Mouse (Mus musculus) hindbrain, embryonic 12.5 days (tissue): ENCODE results near the gene 1190005I06Rik. TPM values are rescaled to one million over a fixed set of nuclear protein-coding genes. Genes with fewer than 3 reads are reported as not detected.

Source experiments
- ATAC-seq: fragments of 200-750 bp; cut with Nextera tagmentation; 2 replicates; pipeline ENCODE4 v1.8.0; 2017; ENCODE audit warnings: moderate TSS enrichment; ENCODE audit not compliant: low FRiP score
- H3K27ac ChIP-seq: fragments of 300-500 bp; sonication (generic); 2 replicates; pipeline ENCODE4 v1.5.1; 2016; ENCODE audit warnings: mild to moderate bottlenecking
- H3K27me3 ChIP-seq: fragments of 300-500 bp; sonication (generic); 2 replicates; pipeline ENCODE4 v1.6.1; 2016; ENCODE audit warnings: mild to moderate bottlenecking
- H3K36me3 ChIP-seq: fragments of 300-500 bp; sonication (generic); 2 replicates; pipeline ENCODE4 v1.6.1; 2016; ENCODE audit warnings: mild to moderate bottlenecking
- H3K4me1 ChIP-seq: fragments of 300-500 bp; sonication (generic); 2 replicates; pipeline ENCODE4 v1.6.1; 2016
- H3K4me2 ChIP-seq: fragments of 300-500 bp; sonication (generic); replicated peaks from 2 replicates; pipeline ENCODE4 v1.6.1; 2016; ENCODE audit warnings: mild to moderate bottlenecking
- H3K4me3 ChIP-seq: fragments of 300-500 bp; sonication (generic); 2 replicates; pipeline ENCODE4 v1.5.1; 2016; ENCODE audit warnings: mild to moderate bottlenecking
- H3K9ac ChIP-seq: fragments of 300-500 bp; sonication (generic); 2 replicates; pipeline ENCODE4 v1.6.1; 2016; ENCODE audit warnings: mild to moderate bottlenecking, moderate library complexity
- H3K9me3 ChIP-seq: fragments of 300-500 bp; sonication (generic); replicated peaks from 2 replicates; pipeline ENCODE4 v1.6.1; 2016; ENCODE audit warnings: mild to moderate bottlenecking
- WGBS: fragments of 180-500 bp; shearing (Covaris S2); methylation state at CpG from one replicate; pipeline ENCODE4 v1.1.7; 2016; 5-methylcytosine and 5-hydroxymethylcytosine counted together
- polyA plus RNA-seq: library from polyadenylated mRNA; unstranded; fragments of >200 nt; fragmentation: Nextera tagmentation; extraction: Ambion mirVana; gene quantifications from 2 replicates; pipeline ENCODE4 v1.2.1, GENCODE M21; 2016

1190005I06Rik gene
- polyA plus RNA-seq, 1 experiment from 2014 or later, result 6.9 TPM

DNA sequence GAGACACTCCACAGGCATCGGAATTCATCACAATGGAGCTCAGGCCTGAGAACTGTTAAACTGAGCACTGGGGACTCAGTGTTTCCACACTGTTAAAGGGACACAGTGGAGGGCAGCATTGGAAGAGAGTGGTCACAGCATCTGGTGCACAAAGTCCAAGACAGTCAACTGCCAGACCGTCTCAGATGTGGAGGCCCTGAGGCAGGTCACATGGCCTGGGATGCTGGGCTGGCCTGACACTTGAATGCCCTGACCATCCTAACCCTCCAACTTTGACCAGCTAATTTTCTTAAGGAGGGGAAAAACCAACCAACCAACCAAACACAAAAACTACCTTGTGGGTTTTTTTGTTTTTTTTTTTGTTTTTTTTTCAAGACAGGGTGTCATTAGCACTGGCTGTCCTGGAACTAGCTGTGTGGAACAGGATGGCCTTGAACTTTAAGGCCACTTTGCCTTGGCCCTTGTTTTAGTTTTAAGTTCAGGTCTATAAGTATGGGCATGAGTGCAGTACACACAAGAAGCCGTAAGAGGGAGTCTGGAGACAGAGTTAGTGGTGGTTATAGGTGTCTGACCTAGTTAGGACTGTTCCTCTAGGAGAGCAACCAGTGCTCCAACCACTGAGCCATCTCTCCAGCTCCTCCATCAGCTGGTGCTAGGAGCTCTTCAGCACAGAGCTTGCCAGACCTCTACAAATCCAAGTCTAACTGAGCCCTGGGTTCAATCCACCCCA is 18.5 kb upstream of the 1190005I06Rik start:
- Histone ChIP-seq H3K4me1 (peaks cover 42% of the 10 kb centered on the region), H3K27me3 (no peaks in the 10 kb centered on the region), H3K4me2 (peak overlapping the region; percentile 91), H3K36me3 (peaks cover 17% of the 10 kb centered on the region), H3K9ac (0 out of 2 replicates have a peak overlapping the region, but pooled peaks have one; percentile 18), H3K9me3 (no peaks in the 10 kb centered on the region), H3K27ac (no peak overlapping the region), H3K4me3 (peak overlapping the region; percentile 75; the same call in 1 of the 2 replicates)
- no peak for ATAC-seq
- WGBS, result 67% methylated on average over 3 of the region's 3 CpGs

DNA sequence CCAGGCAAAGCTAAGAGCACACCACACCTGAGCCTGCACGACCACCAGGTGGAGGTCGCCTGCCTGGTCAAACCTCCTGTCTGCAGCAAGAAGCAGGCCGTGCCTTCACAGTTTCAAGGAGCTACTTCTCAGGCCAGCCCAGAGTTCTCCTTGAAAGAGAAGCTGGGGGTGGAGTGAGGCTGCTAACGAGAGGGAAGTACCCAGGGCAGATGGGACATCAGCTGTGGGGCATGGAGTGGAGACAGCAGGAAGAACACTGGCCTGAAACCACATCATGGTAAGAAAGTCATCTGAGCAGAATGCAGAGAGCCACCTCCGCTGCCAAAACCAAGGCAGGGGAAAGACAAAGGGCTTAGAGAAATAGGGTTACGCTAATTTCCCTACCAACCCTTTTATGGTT is 17.1 kb upstream of the 1190005I06Rik start:
- H3K9me3 ChIP-seq, result no peaks in the 10 kb centered on the region
- peaks cover 37% of the 10 kb centered on the region for H3K4me1 ChIP-seq
- H3K36me3 ChIP-seq, result 0 out of 2 replicates have a peak, but pooled peaks cover 10% of the 10 kb centered on the region
- no peak overlapping the region for H3K4me2 ChIP-seq
- 84% methylated on average over 6 of the region's 6 CpGs for WGBS
- H3K4me3 ChIP-seq, result no peak overlapping the region
- no peak overlapping the region for H3K27ac ChIP-seq
- H3K9ac ChIP-seq, result no peak overlapping the region
- ATAC-seq, result no peak
- no peaks in the 10 kb centered on the region for H3K27me3 ChIP-seq

GRCm38 (mm10) chr8:120657415-120657814 is 10.0 kb upstream of the 1190005I06Rik start:
- Histone ChIP-seq H3K4me3 (no peak overlapping the region), H3K36me3 (peaks cover 63% of the 10 kb centered on the region), H3K9ac (no peak overlapping the region), H3K4me1 (no peaks in the 10 kb centered on the region), H3K9me3 (no peaks in the 10 kb centered on the region), H3K4me2 (no peak overlapping the region), H3K27ac (no peak overlapping the region), H3K27me3 (no peaks in the 10 kb centered on the region)
- WGBS, result 91% methylated on average over 8 of the region's 8 CpGs
- no peak for ATAC-seq

- Histone ChIP-seq H3K4me2 (no peak overlapping the region), H3K4me1 (no peaks in the 10 kb centered on the region), H3K36me3 (peaks cover 63% of the 10 kb centered on the region), H3K27me3 (no peaks in the 10 kb centered on the region), H3K4me3 (no peak overlapping the region), H3K9ac (no peak overlapping the region), H3K27ac (no peak overlapping the region), H3K9me3 (no peaks in the 10 kb centered on the region)
- ATAC-seq, result no peak
- 87% methylated on average over 7 of the region's 7 CpGs for WGBS
These were observed 9.1 kb upstream of the 1190005I06Rik start for GRCm38 (mm10) chr8:120656322-120657052.

DNA sequence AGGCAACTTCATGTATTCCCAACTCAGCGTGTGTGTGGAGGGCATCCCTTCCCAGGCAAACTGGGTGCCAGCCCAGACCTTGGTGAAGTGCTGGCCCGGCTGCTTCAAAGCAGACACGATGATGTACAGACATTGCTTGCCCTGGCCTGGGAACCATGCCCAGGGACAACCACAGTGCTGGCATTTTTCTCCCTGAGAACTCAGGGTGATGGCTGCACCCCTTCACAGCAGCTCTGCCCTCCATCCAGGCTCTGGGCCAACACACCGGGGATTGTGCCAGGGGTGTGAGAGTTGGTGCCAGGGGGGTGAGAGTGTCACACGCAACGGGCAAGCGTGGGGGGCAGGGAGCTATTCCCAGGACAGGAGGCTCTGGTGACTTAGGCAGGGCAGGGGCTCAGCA is 2.8 kb downstream of the 1190005I06Rik start:
- Histone ChIP-seq H3K9me3 (no peaks in the 10 kb centered on the region), H3K4me2 (no peak overlapping the region), H3K27me3 (no peaks in the 10 kb centered on the region), H3K4me1 (no peaks in the 10 kb centered on the region; the same call in 1 of the 2 replicates), H3K4me3 (no peak overlapping the region), H3K36me3 (no peaks in the 10 kb centered on the region), H3K27ac (no peak overlapping the region), H3K9ac (no peak overlapping the region)
- WGBS, result 88% methylated on average over 7 of the region's 7 CpGs
- no peak for ATAC-seq

- Histone ChIP-seq H3K27ac (no peak overlapping the region), H3K9ac (no peak overlapping the region)
- 81% methylated on average over 10 of the region's 10 CpGs for WGBS
These were observed 5.3 kb downstream of the 1190005I06Rik start for GRCm38 (mm10) chr8:120642031-120642662.

GRCm38 (mm10) chr8:120641245-120641644 is 6.2 kb downstream of the 1190005I06Rik start:
- H3K4me3 ChIP-seq, result no peak overlapping the region
- no peak for ATAC-seq
- no peak overlapping the region for H3K27ac ChIP-seq
- H3K36me3 ChIP-seq, result no peaks in the 10 kb centered on the region
- H3K4me2 ChIP-seq, result no peak overlapping the region
- peaks cover 2% of the 10 kb centered on the region; the same call in 1 of the 2 replicates for H3K27me3 ChIP-seq
- no peaks in the 10 kb centered on the region for H3K9me3 ChIP-seq
- no peak overlapping the region for H3K9ac ChIP-seq
- H3K4me1 ChIP-seq, result no peaks in the 10 kb centered on the region; the same call in 1 of the 2 replicates
- WGBS, result 57% methylated on average over 8 of the region's 8 CpGs

More at GRCm38 (mm10) chr8:120642031-120642662, 5.3 kb downstream of the 1190005I06Rik start:
- Histone ChIP-seq H3K36me3 (no peaks in the 10 kb centered on the region), H3K4me1 (no peaks in the 10 kb centered on the region; the same call in 1 of the 2 replicates), H3K27me3 (no peaks in the 10 kb centered on the region; the same call in 1 of the 2 replicates), H3K4me3 (no peak overlapping the region), H3K4me2 (no peak overlapping the region), H3K9me3 (no peaks in the 10 kb centered on the region)
- no peak for ATAC-seq

DNA sequence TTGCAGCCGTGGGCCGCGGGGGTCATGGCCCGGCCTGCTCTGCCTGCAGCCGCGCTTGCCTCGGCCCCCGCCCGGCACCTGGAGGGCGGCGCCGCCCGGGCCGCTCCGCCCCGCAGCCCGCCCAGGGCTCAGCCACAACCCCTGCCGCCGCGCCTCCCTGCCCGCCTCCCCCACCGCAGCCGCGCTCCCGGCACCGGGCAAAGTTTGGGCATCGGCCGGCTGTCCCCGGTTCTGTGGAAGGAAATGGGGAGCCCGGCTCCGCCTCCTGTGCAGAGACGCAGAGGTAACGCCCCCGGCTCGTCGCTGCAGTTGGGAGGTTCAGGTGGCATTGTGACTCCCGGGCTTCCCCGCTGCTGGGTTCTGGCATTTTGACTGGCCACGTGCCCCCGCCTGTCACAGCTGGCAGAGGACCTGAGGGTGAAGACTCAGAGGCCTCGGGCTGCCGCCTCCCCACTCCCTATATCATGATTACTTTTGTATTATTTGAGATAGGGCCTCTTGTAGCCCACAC is 13.0 kb downstream of the 1190005I06Rik start:
- peak; percentile 38; the same call in 1 of the 2 replicates for ATAC-seq
- peak overlapping the region; percentile 55 for H3K4me3 ChIP-seq
- WGBS, result 3% methylated on average over 20 of the region's 42 CpGs

DNA sequence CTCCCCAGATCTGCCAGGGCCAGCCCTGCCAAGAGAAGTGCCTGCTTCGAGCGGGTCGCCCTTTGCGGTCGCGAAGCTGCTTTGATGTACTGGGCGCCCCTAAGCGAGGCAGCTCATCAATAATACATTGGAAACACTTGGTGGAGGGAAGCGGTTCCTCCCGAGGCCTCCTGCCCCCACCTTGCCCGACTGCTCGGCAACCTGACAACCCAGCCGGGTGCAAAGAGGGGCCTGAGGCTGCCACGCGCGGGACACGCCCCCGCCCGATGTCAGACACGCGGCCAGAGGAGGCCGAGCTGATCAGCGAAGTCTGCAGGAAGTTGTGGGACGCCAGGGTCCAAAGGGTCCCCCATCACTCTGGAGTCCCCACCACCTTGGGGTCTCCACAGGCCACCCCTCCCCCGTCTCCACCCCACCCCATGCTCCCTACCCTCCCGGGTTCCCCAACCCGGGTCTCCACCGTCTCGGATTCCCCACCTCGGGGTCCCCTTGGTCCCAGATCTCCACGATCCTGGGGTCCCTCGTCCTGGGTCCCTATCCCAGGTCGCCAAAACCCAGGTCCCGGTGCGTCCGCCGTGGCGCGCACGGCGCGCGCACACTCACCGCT is 13.7 kb downstream of the 1190005I06Rik start:
- ATAC-seq, result peak; percentile 66
- Histone ChIP-seq H3K27ac (no peak overlapping the region), H3K4me1 (peaks cover 17% of the 10 kb centered on the region), H3K9me3 (no peaks in the 10 kb centered on the region), H3K4me3 (peak overlapping the region; percentile 55), H3K27me3 (peaks cover 40% of the 10 kb centered on the region), H3K4me2 (peak overlapping the region; percentile 96), H3K36me3 (no peaks in the 10 kb centered on the region), H3K9ac (peak overlapping the region; percentile 67)
- 2% methylated on average over 43 of the region's 44 CpGs for WGBS

More for the DNA sequence above, 13.0 kb downstream of the 1190005I06Rik start:
- Histone ChIP-seq H3K36me3 (no peaks in the 10 kb centered on the region), H3K27ac (no peak overlapping the region), H3K4me1 (peaks cover 17% of the 10 kb centered on the region), H3K9me3 (no peaks in the 10 kb centered on the region), H3K27me3 (peaks cover 40% of the 10 kb centered on the region), H3K4me2 (peak overlapping the region; percentile 96), H3K9ac (peak overlapping the region; percentile 67)

DNA sequence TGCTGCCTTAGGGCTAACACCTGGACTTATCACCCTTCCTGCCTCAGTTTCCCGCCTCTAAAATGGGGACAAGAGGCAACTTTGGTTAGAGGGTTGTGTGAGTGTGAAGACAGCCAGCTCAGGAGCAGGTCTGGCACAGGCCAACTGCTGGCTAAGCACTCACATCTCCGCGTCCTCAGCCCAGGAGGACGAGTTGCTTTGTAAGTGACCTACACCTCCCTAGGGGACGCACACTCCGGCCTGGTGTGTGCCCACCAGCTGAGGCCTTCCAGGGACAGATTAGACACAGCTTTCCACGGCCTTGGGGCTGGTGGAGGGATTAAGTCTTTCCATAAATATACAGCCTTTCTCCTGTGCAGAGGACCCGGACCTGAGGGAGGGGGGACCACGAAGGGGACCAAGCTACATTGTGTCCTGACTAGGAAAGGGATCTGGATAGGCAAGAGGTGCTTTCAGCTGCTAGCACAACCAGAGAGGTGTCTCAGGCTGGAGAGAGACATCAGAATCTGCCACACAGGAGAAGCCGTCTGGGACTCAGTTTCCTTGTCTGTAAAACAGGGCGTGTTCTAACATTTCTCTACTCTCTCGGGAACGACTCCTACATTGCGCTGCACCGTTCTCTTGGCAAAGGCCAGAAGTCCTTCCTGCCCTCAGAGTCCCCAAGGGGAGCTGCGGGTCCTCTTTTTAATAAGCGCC is 14.3 kb downstream of the 1190005I06Rik start:
- H3K4me1 ChIP-seq, result peaks cover 17% of the 10 kb centered on the region
- WGBS, result 25% methylated on average over 17 of the region's 17 CpGs
- H3K9ac ChIP-seq, result 0 out of 2 replicates have a peak overlapping the region, but pooled peaks have one; percentile 67
- no peaks in the 10 kb centered on the region for H3K9me3 ChIP-seq
- no peak overlapping the region for H3K27ac ChIP-seq
- ATAC-seq, result no peak
- peak overlapping the region; percentile 55 for H3K4me3 ChIP-seq
- H3K27me3 ChIP-seq, result peaks cover 40% of the 10 kb centered on the region
- H3K4me2 ChIP-seq, result peak overlapping the region; percentile 96
- H3K36me3 ChIP-seq, result no peaks in the 10 kb centered on the region
